Mouse (Mus musculus) urinary bladder, postnatal 10 days (tissue): ENCODE measurements around the gene Mthfr.
"Not testable (repeated sequence)": the region's sequence is repeated elsewhere in the genome, so short reads cannot be mapped to it uniquely, and the experiment has no call there.

Experiments used
- DNase-seq: peaks from one replicate; pipeline ENCODE4 v3.0.0; 2022; ENCODE audit warnings: low spot score

The Mthfr gene

GRCm38 (mm10) chr4:148040029-148040830, 1.4 kb downstream of the Mthfr start:
- no peak for DNase-seq

- no peak for DNase-seq
These were observed 2.2 kb downstream of the Mthfr start for GRCm38 (mm10) chr4:148040933-148041610.

DNA sequence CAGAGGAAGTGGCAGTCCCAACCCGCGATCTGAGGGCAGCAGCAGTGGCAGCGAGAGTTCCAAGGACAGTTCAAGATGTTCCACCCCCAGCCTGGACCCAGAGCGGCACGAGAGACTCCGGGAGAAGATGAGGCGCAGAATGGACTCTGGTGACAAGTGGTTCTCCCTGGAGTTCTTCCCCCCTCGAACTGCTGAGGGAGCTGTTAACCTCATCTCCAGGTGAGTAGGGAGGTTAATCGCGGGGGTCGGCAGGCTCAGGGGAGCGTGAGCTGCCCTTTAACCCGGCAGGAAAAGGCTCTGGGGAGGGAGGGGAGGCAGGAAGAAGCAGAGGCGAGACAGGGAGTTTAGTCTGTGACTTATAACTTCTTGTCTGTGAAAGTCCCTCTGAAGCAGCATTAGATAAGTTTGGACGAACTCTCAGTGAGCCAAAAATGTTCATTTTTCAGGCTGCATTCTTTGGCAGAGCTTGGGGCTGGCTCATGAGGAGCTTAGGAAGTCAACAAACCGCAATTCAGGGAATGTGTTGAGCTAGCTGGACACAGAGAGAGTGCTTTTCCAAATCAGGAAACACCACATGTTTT, 2.8 kb downstream of the Mthfr start:
- no peak for DNase-seq

DNA sequence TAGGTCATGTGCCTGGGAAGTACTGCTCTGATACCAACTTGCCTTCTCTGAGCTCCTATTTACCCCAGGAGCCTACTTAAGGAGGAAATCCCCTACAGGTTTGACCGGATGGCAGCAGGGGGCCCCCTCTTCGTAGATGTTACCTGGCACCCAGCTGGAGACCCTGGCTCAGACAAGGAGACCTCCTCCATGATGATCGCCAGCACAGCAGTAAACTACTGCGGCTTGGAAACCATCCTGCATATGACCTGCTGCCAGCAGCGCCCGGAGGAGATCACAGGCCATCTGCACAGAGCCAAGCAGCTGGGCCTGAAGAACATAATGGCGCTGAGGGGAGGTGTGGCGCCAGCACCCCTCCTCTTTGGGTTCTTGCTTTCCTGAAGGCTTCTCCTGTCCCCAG, 4.5 kb downstream of the Mthfr start:
- not testable (repeated sequence) for DNase-seq

GRCm38 (mm10) chr4:148044113-148044512, 5.2 kb downstream of the Mthfr start:
- no peak for DNase-seq

DNA sequence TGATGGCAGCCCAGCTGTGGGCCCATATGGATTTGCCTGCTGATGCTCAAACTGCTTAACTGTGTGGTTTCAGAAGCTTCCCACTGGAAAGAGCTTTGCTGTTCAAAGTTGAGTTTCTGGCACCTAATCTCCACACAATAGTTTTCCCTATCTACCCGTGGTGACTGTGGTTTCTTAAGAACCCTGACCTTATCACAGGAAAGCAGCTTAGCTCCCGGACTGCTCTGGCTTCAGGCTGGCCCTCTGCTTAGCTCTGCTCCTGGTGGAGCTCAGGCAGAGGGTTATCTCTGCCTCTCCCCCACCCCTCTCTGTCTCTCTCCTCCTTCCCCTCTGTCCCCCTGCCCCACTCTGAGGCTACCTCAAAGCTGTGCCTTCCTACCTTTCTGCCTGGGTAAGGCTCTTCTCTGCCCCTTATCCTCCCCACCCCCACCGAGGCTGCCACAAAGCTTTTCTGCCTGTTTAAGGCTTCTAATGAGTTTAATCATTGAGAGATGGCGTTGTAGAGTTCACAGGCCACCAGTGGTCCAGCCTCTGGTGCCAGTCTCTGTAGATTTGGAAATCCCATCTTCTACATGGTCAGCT, 7.7 kb downstream of the Mthfr start:
- DNase-seq = no peak

DNA sequence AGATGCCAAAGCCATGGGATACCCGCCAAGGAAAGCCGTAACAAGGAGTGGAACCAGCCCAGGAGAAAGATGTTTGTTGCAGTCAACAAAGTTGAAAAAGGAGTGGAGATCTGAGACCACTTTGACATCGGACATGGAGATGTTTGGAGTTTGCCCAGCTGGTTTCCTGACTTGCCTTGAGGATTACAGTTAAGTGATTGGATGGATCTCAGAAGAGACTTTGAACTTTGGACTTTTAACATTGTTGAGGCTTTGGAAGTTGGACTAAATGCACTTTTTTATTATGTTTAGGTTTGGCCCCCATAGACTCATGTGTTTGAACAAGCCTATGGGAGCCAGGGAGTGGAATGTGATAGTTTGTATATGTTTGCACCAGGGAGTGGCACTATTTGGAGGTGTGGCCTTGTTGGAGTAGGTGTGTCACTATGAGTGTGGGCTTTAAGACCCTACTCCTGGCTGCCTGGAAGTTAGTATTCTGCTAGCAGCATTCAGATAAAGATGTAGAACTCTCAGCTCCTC, 11.6 kb downstream of the Mthfr start:
- not testable (repeated sequence) for DNase-seq

DNA sequence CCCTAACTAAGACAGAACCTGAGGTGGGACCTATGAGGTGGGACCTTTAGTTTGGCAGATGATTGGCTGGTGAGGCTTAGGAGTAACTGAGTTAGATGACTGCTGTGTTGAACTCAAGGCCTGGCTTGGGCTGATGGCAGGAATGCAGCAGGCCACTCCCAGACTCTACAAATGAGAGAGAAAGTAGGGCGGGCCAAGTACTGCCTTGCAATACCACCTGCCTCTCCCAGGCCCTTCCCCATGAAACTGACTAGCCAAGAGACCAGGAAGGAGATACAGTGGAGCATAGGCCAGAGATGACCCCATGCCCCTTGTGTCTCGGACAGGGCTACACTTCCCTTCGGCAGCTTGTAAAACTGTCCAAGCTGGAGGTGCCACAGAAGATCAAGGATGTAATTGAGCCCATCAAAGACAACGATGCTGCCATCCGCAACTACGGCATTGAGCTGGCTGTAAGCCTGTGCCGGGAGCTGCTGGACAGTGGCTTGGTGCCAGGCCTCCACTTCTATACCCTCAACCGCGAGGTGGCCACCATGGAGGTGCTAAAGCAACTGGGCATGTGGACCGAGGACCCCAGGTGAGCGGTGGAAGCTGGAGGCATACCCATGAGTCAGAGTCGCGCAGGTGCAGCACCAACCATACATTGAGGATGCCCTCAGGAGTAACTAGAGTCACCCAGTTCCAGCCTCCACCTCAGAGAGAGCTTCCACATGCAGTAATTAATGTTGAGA, 12.3 kb downstream of the Mthfr start:
- DNase-seq = no peak

DNA sequence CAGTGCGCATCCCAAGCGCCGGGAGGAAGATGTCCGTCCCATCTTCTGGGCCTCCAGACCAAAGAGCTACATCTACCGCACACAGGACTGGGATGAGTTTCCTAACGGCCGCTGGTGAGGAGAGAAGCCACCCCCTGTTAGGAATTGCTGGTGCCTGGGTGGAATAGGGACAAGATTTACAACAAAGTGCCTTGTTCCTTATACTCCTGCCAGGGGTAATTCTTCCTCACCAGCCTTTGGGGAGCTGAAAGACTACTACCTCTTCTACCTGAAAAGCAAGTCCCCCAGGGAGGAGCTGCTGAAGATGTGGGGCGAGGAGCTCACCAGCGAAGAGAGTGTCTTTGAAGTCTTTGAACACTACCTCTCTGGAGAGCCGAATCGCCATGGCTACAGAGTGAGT, 13.0 kb downstream of the Mthfr start:
- DNase-seq = no peak

DNA sequence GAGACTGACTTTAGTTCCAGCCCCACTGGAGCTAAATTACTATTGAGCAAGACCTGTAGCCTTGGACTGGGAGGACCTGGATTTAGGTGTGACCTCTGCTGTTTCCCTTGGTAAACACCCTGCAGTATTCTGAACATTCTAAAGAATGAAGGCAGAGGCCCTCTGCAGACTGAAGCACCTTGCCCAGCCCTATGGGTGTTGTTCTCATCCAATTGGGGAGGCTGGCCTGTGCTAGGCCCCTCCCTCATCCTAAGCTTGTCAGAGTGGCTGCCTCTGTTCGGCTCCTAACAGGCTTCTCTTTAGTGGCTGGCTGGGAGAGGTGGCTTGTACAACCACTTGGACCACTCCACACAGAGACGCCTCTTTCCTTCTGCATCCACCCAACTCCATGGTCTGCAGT, 14.1 kb downstream of the Mthfr start:
- DNase-seq = no peak

DNA sequence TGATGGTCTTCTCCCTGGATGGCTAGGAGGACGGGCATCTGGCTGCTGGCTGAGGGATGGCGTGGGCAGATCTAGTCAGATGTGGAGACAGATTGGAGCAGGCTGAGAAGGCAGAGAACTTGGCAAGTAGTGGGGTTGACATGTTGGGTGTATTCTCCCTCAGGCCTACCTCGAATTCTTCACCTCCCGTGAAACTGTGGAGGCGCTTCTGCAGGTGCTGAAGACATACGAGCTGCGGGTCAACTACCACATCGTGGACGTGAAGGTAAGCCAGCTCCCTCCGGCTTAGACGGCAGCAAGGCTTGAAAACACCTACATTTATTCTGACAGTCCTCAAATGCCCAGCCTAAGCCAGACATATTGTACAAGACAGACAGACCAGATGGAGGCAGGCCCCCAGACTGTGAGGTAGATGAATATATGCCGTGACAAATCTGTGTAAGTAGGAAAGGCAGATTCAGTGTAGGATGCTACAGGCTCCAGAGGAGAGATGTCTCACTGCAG, 14.6 kb downstream of the Mthfr start:
- DNase-seq = no peak

DNA sequence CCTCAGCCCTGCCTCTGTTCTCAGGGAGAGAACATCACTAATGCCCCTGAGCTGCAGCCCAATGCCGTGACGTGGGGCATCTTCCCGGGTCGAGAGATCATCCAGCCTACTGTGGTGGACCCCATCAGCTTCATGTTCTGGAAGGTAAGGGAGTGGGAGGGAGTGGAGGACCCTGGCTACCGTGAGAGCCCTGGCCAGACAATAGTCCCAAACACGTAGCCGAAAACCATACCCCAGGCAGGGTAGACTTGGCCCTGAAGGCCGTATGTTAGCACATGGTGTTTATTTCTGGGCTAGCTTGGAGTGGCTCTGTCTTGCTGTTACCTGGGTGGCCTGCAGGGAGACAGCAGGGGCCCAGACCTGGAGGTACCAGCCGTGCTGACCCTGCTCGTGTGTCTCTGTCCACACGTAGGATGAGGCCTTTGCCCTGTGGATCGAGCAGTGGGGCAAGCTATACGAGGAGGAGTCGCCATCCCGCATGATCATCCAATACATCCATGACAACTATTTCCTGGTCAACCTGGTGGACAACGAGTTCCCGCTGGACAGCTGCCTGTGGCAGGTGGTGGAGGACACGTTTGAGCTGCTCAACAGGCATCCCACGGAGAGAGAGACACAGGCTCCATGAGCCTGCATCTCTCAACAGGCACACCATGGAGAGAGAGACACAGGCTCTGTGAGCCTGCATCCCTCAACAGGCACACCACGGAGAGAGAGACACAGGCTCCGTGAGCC, 16.3 kb downstream of the Mthfr start:
- no peak for DNase-seq

- DNase-seq = no peak
These were observed 17.4 kb downstream of the Mthfr start for GRCm38 (mm10) chr4:148056246-148056645.

- no peak for DNase-seq
These were observed 17.9 kb downstream of the Mthfr start for GRCm38 (mm10) chr4:148056801-148057200.

- no peak for DNase-seq
These were observed 18.9 kb downstream of the Mthfr start for GRCm38 (mm10) chr4:148057661-148058209.

DNA sequence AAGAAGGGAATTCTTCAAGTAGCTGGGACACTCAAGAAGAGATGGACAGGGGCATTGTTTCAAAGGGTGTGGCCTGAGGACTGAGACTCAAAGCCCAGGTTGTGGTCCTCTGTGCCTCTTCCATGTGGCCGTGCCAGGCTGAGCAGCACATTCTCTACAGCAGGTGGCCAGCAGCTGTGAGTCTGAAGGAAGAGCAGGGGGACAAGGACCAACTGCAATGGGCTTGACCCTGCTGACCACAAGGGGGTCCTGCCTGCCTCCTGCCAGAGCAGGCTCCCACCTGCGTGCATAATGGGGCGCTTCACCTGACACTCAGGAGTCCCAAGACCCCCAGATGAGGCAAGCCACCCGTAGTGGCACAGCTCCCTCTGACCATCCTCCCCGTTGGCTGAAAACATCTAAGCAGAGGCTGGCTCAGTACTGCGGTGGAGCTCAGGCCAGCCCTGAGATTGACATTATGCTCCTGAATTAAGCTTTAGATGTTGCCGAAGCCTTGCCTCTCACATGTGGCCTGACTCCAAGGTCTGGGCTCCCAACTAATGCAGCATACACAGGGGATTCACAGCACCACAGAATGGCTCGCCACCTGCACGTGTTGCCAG, 19.4 kb downstream of the Mthfr start:
- DNase-seq = no peak

- no peak for DNase-seq
These were observed 20.1 kb downstream of the Mthfr start for GRCm38 (mm10) chr4:148058993-148059392.

GRCm38 (mm10) chr4:148060120-148061085, 21.5 kb downstream of the Mthfr start:
- no peak for DNase-seq

GRCm38 (mm10) chr4:148061086-148061480, 22.2 kb downstream of the Mthfr start:
- DNase-seq = no peak
